Mouse (Mus musculus) megakaryocyte, embryonic 14.5 days (primary cell): Measurements from ENCODE around the gene Rsph3b.

ENCODE experiments used
- FLI1 ChIP-seq: IDR thresholded peaks from 2 replicates; pipeline ENCODE4 v1.6.1; 2012; ENCODE audit warnings: low read length, inconsistent platforms, mixed read lengths
- GATA1 ChIP-seq: IDR thresholded peaks from 3 replicates; pipeline ENCODE4 v1.6.1; 2012; ENCODE audit warnings: mixed read lengths, low read length, inconsistent platforms, borderline replicate concordance

DNA sequence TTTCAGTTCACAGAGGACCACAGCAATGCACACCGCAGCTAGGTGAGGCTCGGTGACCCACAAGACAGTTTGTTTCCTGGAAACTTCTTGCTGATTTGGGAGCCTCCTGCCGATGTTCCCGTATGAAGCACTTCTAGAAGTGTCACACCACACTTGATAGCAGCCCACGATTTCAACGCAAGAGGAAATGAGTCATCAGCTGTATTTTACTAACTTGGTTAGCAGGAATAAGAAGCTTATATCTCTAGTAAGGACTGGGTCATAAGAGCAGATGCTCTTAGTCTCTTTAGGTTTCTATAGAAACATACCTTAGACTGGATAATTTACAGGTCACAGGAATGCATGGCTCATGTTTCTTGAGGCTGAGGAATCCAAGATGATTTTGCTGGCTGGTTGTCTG is 67.2 kb downstream of the Rsph3b start:
- TF ChIP-seq GATA1 (no peak), FLI1 (no peak)
